Mouse (Mus musculus): ENCODE measurements around the gene Slc35f1. TPM values are rescaled to one million over a fixed set of nuclear protein-coding genes. Genes with fewer than 3 reads are reported as not detected.

Slc35f1 gene
- polyA plus RNA-seq (2015; fragmentation: Nextera tagmentation; extraction: Ambion mirVana): 24.5 and 26.3 TPM in 2 replicates

- peak within 1 kb of the TSS; percentile 89 for H3K4me3 ChIP-seq
- H3K36me3 ChIP-seq: no peaks in the 10 kb centered on the region
- peak within 1 kb of the TSS; percentile 82 for H3K4me2 ChIP-seq
- no peaks in the 10 kb centered on the region for H3K9me3 ChIP-seq
- WGBS: under 1% methylated on average over 54 of the region's 54 CpGs
- ATAC-seq (ENCODE audit: low read depth): peak; percentile 92
- H3K4me1 ChIP-seq (replicated peaks): peaks cover 19% of the 10 kb centered on the region
- H3K9ac ChIP-seq: peak within 1 kb of the TSS; percentile 95
- H3K27ac ChIP-seq (replicated peaks): peak within 1 kb of the TSS; percentile 93
- no peaks in the 10 kb centered on the region for H3K27me3 ChIP-seq
Observed at GRCm38 (mm10) chr10:52690334-52690991, at the start of gene Slc35f1. Gene Slc35f1, plus strand, starts transcription at chr10:52690533.

- Histone ChIP-seq H3K9ac (no peak overlapping the region), H3K27ac (replicated peaks) (no peak overlapping the region), H3K9me3 (no peaks in the 10 kb centered on the region), H3K4me2 (no peak overlapping the region), H3K27me3 (no peaks in the 10 kb centered on the region), H3K4me1 (replicated peaks) (peaks cover 7% of the 10 kb centered on the region; the same call in 1 of the 2 replicates), H3K36me3 (no peaks in the 10 kb centered on the region), H3K4me3 (no peak overlapping the region)
- ATAC-seq (ENCODE audit: low read depth): peak; percentile 47; the same call in 1 of the 2 replicates
Observed at GRCm38 (mm10) chr10:52671234-52671633, 19.1 kb upstream of the Slc35f1 start.

- Histone ChIP-seq H3K27ac (replicated peaks) (peak overlapping the region; percentile 93), H3K4me2 (peak overlapping the region; percentile 82), H3K4me3 (peak overlapping the region; percentile 89), H3K9me3 (no peaks in the 10 kb centered on the region), H3K36me3 (no peaks in the 10 kb centered on the region), H3K4me1 (replicated peaks) (peaks cover 19% of the 10 kb centered on the region), H3K9ac (peak overlapping the region; percentile 95), H3K27me3 (no peaks in the 10 kb centered on the region)
- peak; percentile 85 for ATAC-seq (ENCODE audit: low read depth)
- under 1% methylated on average over 45 of the region's 45 CpGs for WGBS
Observed at GRCm38 (mm10) chr10:52690992-52691731, 829 bp downstream of the Slc35f1 start.

GRCm38 (mm10) chr10:52703688-52704087 lies 13.4 kb downstream of the Slc35f1 start:
- peak overlapping the region; percentile 76; the same call in 1 of the 2 replicates for H3K9ac ChIP-seq

GRCm38 (mm10) chr10:52704101-52705051 lies 14.0 kb downstream of the Slc35f1 start:
- 1% methylated on average over 31 of the region's 31 CpGs for WGBS
- no peaks in the 10 kb centered on the region for H3K36me3 ChIP-seq
- H3K4me1 ChIP-seq (replicated peaks): peaks cover 26% of the 10 kb centered on the region
- peak; percentile 90 for ATAC-seq (ENCODE audit: low read depth)
- no peaks in the 10 kb centered on the region for H3K9me3 ChIP-seq
- peak overlapping the region; percentile 76 for H3K9ac ChIP-seq
- H3K27ac ChIP-seq (replicated peaks): peak overlapping the region; percentile 93
- H3K4me3 ChIP-seq: peak overlapping the region; percentile 43
- H3K27me3 ChIP-seq: no peaks in the 10 kb centered on the region
- H3K4me2 ChIP-seq: peak overlapping the region; percentile 74

More at GRCm38 (mm10) chr10:52703688-52704087, 13.4 kb downstream of the Slc35f1 start:
- no peaks in the 10 kb centered on the region for H3K27me3 ChIP-seq
- peak overlapping the region; percentile 93 for H3K27ac ChIP-seq (replicated peaks)
- H3K4me1 ChIP-seq (replicated peaks): peaks cover 26% of the 10 kb centered on the region
- H3K4me2 ChIP-seq: peak overlapping the region; percentile 74
- peak overlapping the region; percentile 43 for H3K4me3 ChIP-seq
- H3K9me3 ChIP-seq: no peaks in the 10 kb centered on the region
- peak; percentile 6; the same call in 1 of the 2 replicates for ATAC-seq (ENCODE audit: low read depth)
- H3K36me3 ChIP-seq: no peaks in the 10 kb centered on the region

GRCm38 (mm10) chr10:52709482-52709881 lies 19.1 kb downstream of the Slc35f1 start:
- peaks cover 11% of the 10 kb centered on the region for H3K4me1 ChIP-seq (replicated peaks)
- no peaks in the 10 kb centered on the region for H3K27me3 ChIP-seq
- WGBS: 78% methylated on average over 2 of the region's 2 CpGs
- no peak overlapping the region for H3K4me2 ChIP-seq
- H3K9me3 ChIP-seq: no peaks in the 10 kb centered on the region
- ATAC-seq (ENCODE audit: low read depth): no peak
- no peak overlapping the region for H3K4me3 ChIP-seq
- no peak overlapping the region for H3K9ac ChIP-seq
- H3K27ac ChIP-seq (replicated peaks): no peak overlapping the region
- no peaks in the 10 kb centered on the region for H3K36me3 ChIP-seq

GRCm38 (mm10) chr10:52712166-52712565 lies 21.8 kb downstream of the Slc35f1 start:
- Histone ChIP-seq H3K9me3 (no peaks in the 10 kb centered on the region), H3K4me1 (replicated peaks) (peaks cover 3% of the 10 kb centered on the region; the same call in 1 of the 2 replicates), H3K4me2 (no peak overlapping the region), H3K27me3 (no peaks in the 10 kb centered on the region), H3K36me3 (no peaks in the 10 kb centered on the region), H3K9ac (no peak overlapping the region), H3K4me3 (no peak overlapping the region), H3K27ac (replicated peaks) (no peak overlapping the region)
- 92% methylated on average over 4 of the region's 4 CpGs for WGBS
- ATAC-seq (ENCODE audit: low read depth): no peak

GRCm38 (mm10) chr10:52714557-52714956 lies 24.2 kb downstream of the Slc35f1 start:
- Histone ChIP-seq H3K9me3 (no peaks in the 10 kb centered on the region), H3K27me3 (no peaks in the 10 kb centered on the region), H3K4me1 (replicated peaks) (peaks cover 3% of the 10 kb centered on the region; the same call in 1 of the 2 replicates), H3K27ac (replicated peaks) (no peak overlapping the region), H3K9ac (no peak overlapping the region), H3K4me3 (no peak overlapping the region), H3K4me2 (no peak overlapping the region), H3K36me3 (no peaks in the 10 kb centered on the region)
- ATAC-seq (ENCODE audit: low read depth): no peak
- WGBS: 73% methylated on average over 2 of the region's 2 CpGs

GRCm38 (mm10) chr10:52715146-52715545 lies 24.8 kb downstream of the Slc35f1 start:
- H3K27ac ChIP-seq (replicated peaks): no peak overlapping the region

GRCm38 (mm10) chr10:52718199-52718917 lies 28.0 kb downstream of the Slc35f1 start:
- H3K4me2 ChIP-seq: no peak overlapping the region
- ATAC-seq (ENCODE audit: low read depth): no peak
- no peaks in the 10 kb centered on the region for H3K9me3 ChIP-seq
- no peak overlapping the region for H3K9ac ChIP-seq
- H3K27ac ChIP-seq (replicated peaks): no peak overlapping the region
- no peak overlapping the region for H3K4me3 ChIP-seq
- H3K4me1 ChIP-seq (replicated peaks): no peaks in the 10 kb centered on the region
- no peaks in the 10 kb centered on the region for H3K27me3 ChIP-seq
- H3K36me3 ChIP-seq: no peaks in the 10 kb centered on the region
- 76% methylated on average over 1 of the region's 1 CpGs for WGBS

More at GRCm38 (mm10) chr10:52715146-52715545, 24.8 kb downstream of the Slc35f1 start:
- H3K27me3 ChIP-seq: no peaks in the 10 kb centered on the region
- no peak overlapping the region for H3K9ac ChIP-seq
- ATAC-seq (ENCODE audit: low read depth): no peak
- no peak overlapping the region for H3K4me3 ChIP-seq
- WGBS: 86% methylated on average over 4 of the region's 4 CpGs
- H3K4me2 ChIP-seq: no peak overlapping the region
- H3K36me3 ChIP-seq: no peaks in the 10 kb centered on the region
- no peaks in the 10 kb centered on the region for H3K9me3 ChIP-seq
- H3K4me1 ChIP-seq (replicated peaks): peaks cover 3% of the 10 kb centered on the region; the same call in 1 of the 2 replicates

GRCm38 (mm10) chr10:52726674-52727073 lies 36.3 kb downstream of the Slc35f1 start:
- Histone ChIP-seq H3K9ac (no peak overlapping the region), H3K4me1 (replicated peaks) (no peaks in the 10 kb centered on the region), H3K27ac (replicated peaks) (no peak overlapping the region), H3K27me3 (no peaks in the 10 kb centered on the region), H3K36me3 (no peaks in the 10 kb centered on the region), H3K4me2 (no peak overlapping the region), H3K4me3 (no peak overlapping the region), H3K9me3 (no peaks in the 10 kb centered on the region)
- WGBS: 93% methylated on average over 5 of the region's 5 CpGs
- ATAC-seq (ENCODE audit: low read depth): no peak
